Mouse (Mus musculus) bone marrow, adult 2 months (tissue): ENCODE data around the gene Gpatch4. TPM values are rescaled to one million over a fixed set of nuclear protein-coding genes. Genes with fewer than 3 reads are reported as not detected.

Source experiments
- H3K27ac ChIP-seq: fragments of 200-500 bp; 2 replicates; pipeline ENCODE4 v1.5.1; 2012; ENCODE audit warnings: low read depth, mild to moderate bottlenecking, control low read depth, inconsistent platforms, low read length; ENCODE audit not compliant: control insufficient read depth, poor library complexity, insufficient read depth
- H3K4me1 ChIP-seq: fragments of 200-500 bp; 2 replicates; pipeline ENCODE4 v1.6.1; 2011; ENCODE audit warnings: low read length; ENCODE audit not compliant: control insufficient read depth, insufficient read depth
- H3K4me3 ChIP-seq: fragments of 200-500 bp; replicated peaks from 2 replicates; pipeline ENCODE3; 2011; ENCODE audit warnings: mild to moderate bottlenecking, low read depth, low read length, control low read depth; ENCODE audit not compliant: control insufficient read depth
- CTCF ChIP-seq: fragments of 200-500 bp; IDR thresholded peaks from 2 replicates; pipeline ENCODE4 v1.5.1; 2011; ENCODE audit warnings: low read length, control low read depth; ENCODE audit not compliant: control insufficient read depth, insufficient read depth
- POLR2A ChIP-seq: fragments of 200-500 bp; IDR thresholded peaks from 2 replicates; pipeline ENCODE4 v1.6.1; 2011; ENCODE audit warnings: low read depth, mild to moderate bottlenecking, control low read depth, low read length, borderline replicate concordance; ENCODE audit not compliant: control insufficient read depth
- WGBS: fragments of 180-500 bp; shearing (Covaris S2); methylation state at CpG from one replicate; pipeline ENCODE4 v1.1.7; 2018; 5-methylcytosine and 5-hydroxymethylcytosine counted together
- polyA plus RNA-seq: library from polyadenylated mRNA; stranded (reverse); fragments of >200 nt; gene quantifications from 2 replicates; pipeline ENCODE4 v1.2.4, GENCODE M21; 2011; ENCODE audit warnings: low replicate concordance; ENCODE audit not compliant: missing spikeins, insufficient read depth, insufficient read length

Gene Gpatch4
- polyA plus RNA-seq, 1 experiment: 40.5 TPM

DNA sequence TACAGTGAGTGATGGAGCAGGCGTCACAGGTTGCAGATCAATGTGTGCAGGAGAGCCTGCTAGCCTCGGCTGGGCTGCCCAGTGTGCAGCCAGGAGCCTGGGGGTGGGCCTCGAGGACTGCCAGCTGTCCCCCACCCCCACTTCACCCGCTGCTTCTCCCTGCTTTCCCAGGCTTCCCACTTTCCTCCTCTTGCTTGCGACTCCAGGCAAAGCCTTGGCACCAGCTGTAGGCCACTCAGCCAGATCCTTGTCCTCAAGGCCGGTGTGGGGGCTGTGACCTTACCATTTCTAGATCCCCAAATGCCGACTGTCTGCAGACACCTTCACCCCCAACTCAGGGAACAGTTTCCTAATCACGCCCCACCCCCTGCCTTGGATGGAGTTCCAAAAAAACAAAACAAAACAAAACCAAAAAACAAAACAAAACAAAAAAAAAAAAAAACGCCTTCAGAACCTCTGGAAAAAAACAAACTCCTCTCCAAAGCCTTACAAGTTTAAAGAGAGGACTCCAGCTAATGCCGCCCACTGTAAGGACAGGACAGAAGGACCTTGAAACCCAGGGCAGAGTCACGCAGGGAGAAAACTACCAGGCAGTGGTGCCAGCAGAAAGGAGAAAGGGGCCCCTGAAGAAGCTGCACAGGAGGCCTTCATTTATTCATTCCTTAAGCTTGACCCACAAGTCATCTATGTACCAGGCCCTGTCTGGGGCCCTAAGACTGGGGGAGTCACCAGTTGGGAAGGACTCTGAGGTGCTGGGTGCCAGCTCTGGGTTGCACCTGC is 41.9 kb upstream of the Gpatch4 start:
- TF ChIP-seq POLR2A (no peak), CTCF (no peak)
- WGBS: 20% methylated on average over 11 of the region's 11 CpGs
- Histone ChIP-seq H3K4me1 (no peaks in the 10 kb centered on the region), H3K4me3 (no peak overlapping the region), H3K27ac (no peak overlapping the region)

DNA sequence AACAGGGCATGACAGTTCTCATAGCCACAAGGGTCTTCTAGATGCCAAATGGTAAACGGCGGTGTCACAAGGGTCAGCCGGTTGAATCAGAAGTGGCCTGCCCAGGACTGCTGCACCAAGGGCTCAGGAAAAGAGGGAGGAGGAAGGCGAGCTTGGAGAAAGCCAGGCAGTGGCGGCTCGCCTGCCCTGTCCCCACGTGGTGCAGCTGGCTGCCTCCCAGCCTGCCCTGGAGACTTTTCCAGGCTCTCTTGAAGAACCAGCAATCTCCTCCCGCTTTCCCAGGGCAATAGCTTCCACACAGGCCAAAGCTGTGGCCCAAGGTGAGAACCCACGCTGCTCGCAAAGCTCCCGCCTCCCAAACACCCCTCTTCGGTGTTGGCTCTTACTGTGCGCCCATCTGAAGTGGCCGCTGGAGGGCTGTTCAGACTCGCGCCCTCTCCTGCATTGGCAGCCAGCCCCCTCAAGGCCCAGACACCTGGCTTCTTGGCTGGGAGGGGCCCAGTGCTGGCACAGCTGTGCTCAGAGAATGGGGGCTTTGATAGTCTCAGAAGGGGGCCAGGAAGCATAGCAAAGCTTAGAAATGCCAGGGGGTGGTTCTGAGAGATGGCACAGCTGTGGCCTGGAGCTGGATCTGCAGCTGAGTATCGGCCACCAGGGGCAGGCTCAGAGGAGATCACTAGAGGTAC is 40.5 kb upstream of the Gpatch4 start:
- TF ChIP-seq CTCF: no peak
- Histone ChIP-seq H3K4me1 (no peaks in the 10 kb centered on the region), H3K4me3 (no peak overlapping the region), H3K27ac (no peak overlapping the region)
- 7% methylated on average over 17 of the region's 17 CpGs for WGBS

DNA sequence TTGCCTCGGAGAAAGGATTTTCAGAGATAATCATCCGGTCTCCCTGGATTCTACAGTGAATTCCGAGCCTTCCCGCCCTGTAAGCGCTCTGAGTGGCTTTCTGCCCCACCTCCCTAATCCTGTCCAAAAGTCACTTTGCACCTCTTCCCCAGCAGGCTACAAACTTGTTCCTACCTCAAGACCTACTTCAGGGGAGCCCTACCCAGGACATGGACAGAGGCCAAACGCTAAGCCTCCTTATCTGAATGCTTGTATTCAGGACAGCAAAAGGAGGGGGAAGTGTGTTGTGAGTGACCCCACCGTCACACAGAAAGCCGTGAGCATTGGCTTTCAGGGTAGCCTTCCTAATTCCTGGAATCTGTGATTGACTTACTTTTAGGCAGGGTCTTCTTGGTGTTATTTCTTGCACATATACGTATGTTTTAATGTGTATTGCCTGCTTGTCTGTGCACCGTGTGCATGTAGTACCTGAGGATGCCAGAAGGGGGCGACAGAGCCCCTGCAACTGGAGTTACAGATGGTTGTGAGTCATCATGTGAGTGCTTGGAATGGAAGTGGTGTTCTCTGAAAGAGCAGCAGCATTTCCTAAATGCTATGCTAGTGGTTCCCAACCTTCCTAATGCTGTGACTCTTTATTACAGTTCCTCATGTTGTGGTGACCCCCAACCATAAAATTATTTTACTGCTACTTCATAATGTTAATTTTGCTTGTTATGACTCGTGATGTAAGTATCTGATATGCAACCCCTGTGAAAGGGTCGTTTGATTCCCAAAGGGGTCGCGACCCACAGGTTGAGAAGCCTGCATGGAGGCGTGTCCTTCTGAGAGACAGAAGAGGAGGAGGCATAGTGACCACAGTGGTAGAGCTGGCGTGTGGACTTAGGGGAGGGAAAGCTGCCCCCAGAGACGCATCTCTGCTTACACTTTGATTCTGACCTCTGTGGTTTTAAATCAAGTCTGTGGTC is 36.8 kb upstream of the Gpatch4 start:
- no peaks in the 10 kb centered on the region for H3K4me1 ChIP-seq
- no peak overlapping the region for H3K4me3 ChIP-seq
- WGBS: 78% methylated on average over 18 of the region's 18 CpGs
- TF ChIP-seq CTCF: peak; percentile 62
- no peak for TF ChIP-seq POLR2A
- H3K27ac ChIP-seq: no peak overlapping the region

DNA sequence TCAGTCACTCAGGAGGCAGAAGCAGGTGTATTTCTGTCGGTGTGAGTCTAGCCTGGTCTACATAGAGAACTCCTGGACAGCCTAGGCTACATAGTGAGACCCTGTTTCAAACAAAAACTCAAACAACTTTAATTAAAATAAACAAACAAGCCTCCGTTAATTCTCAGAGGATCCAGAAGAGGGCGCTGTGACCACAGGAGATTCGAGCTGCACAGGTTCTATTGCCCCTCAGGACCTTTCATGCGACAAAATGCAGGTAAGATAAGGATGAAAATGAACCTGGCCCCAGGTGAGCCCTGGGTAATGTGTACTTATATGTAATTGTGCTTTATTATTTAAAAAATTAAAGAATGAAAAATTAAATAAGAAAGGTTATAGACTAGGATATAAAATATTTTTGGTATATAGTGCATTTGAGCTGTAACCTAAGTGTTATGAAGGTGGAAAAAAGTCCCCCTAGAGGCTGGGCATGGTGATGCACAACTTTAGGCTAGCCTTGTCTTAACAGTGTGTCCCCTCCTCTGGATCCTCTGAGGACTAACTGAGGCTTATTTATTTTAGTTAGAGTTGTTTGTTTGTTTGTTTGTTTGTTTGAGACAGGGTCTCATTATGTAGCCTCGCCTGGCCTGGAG is 32.2 kb upstream of the Gpatch4 start:
- TF ChIP-seq CTCF: peak; percentile 48
- no peak for TF ChIP-seq POLR2A
- no peaks in the 10 kb centered on the region for H3K4me1 ChIP-seq
- no peak overlapping the region for H3K27ac ChIP-seq
- no peak overlapping the region for H3K4me3 ChIP-seq
- 10% methylated on average over 6 of the region's 6 CpGs for WGBS

DNA sequence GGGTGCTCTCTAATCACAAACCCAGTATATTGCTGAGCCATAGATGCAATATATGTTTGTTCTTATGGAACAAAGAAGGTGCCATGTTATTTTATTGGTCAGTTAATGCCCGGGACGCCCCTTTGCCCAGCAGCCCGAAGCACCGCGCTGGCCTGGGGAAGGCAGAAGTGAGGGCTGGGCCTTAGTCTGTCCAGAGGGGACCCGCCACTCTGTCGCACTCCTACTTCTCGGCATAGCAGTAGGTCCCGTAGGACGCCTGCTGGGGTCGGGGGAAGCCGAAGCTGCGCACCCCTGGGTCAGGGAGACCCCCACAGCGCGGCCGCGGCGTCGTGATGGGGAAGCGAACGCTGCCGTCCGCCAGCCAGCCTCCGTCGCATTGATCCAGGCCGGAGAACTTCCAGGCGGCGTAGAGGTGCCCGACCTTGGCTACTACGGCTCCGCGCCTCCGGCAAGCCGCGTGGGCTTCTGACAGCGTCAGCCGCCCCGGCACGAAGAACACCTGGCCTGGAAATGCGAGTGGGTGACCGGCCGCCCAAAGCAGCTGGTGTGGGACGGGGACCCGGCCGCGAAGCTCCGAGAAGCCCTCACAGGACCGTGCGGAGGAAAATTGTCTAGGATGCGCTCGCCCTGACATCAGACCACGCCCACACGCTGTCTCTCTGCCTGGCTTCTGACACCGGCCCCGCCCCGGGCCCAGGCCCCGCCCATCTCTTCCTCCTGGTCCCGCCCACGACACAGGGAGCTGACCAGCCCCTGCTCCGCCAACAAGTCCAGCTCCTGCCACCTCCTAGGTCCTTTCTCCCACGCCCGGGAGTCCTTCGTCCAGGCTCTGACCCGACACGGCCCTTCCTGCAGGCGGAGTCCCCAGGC is 20.4 kb upstream of the Gpatch4 start:
- Histone ChIP-seq H3K4me1 (no peaks in the 10 kb centered on the region; the same call in 1 of the 2 replicates), H3K27ac (no peak overlapping the region; the same call in 1 of the 2 replicates), H3K4me3 (peak overlapping the region; percentile 44)
- TF ChIP-seq POLR2A: no peak
- TF ChIP-seq CTCF: no peak
- 3% methylated on average over 66 of the region's 66 CpGs for WGBS

DNA sequence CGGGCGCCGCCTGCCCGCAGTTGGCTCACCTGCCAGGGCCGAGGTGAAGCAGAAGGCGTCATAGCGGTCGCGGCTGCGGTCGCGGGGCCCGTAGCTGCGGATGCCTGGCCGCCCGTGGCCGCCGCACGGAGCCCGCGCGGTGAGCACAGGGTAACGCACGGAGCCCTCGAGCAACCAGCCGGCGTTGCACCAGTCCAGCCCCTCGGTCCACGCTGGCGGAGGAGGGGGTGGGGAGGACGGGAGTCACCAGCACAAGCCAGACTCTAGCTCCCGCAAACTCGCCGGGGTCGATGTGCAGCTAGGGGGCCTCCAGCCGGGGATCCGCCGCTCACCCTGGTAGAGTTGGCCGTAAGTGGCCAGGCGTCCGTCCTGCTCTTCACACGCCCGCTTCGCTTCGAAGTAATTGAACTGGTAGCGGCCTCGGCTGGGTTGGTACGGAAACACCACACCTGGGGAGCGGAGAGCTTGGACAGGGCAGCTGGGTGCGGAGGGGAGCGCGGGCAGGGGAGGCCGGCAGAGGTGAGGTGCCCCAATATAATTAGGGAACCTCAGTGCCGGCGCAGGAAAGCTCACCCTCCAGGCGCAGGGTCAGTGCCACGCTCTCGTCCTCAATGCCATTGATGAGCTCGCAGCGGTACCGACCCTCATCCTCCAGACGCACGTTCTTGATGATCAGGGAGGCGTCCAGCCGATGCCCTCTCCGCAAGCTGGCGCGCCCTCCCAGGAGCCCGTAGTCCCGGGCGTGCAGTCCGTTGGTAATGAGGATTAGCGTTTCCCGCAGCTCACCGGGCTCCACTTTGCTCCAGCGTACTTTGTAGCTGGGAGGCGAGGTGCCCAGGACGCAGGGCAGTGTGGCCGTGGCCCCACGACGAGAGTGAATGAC is 19.5 kb upstream of the Gpatch4 start:
- 1% methylated on average over 81 of the region's 81 CpGs for WGBS
- Histone ChIP-seq H3K27ac (no peak overlapping the region; the same call in 1 of the 2 replicates), H3K4me3 (peak overlapping the region; percentile 44), H3K4me1 (no peaks in the 10 kb centered on the region; the same call in 1 of the 2 replicates)
- TF ChIP-seq CTCF: no peak
- TF ChIP-seq POLR2A: no peak
